Comparison of ENCODE assay signal across 18 mouse cellular contexts in the genomic region with DNA sequence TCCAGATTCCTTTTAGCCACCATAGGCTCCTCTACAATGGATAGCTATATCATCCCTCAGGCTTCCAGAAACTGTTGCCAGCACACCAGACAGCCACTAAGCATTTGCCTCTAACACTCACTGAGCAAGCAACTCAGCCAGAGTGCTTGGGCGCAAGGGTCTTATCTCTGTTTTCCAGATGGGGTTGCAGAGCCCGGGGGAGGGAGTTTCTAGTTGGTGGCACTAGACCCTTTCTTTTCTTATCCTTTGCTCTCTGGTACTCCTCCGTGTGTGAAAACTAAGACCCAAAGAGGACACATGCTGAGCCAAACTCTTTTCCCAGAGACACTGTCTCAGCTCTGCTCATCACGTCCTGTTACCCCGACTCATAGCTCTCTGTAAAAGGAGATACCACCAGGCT. TPM values are rescaled to one million over a fixed set of nuclear protein-coding genes. Genes with fewer than 3 reads are reported as not detected.
DNase-seq lines count a peak whose midpoint lies in the region; ATAC-seq and TF ChIP-seq lines count a peak whose summit lies in the region.
"Had no signal": no experiment of that assay in that cellular context is flagged by ENCODE, and none has a peak within 500 bp of the region (broad histone marks: within the 10 kb centered on the region; RNA-seq: fewer than 3 reads in every experiment).

No protein-coding gene starts in this region.

- H3K9ac ChIP-seq in lung, embryonic 14.5 days, result no peak overlapping the region
- H3K9ac ChIP-seq in liver, embryonic 11.5 days (ENCODE audit: low read depth, low read length), result peak overlapping the region; percentile 61
- H3K9ac ChIP-seq: embryonic facial prominence, embryonic 12.5 days; forebrain, embryonic 13.5 days; hindbrain, embryonic 13.5 days; midbrain, embryonic 15.5 days had no signal

- 60% methylated on average over 5 of the region's 5 CpGs for WGBS in lung, embryonic 14.5 days
- 31% methylated on average over 5 of the region's 5 CpGs for WGBS in liver, embryonic 11.5 days

- H3K4me3 ChIP-seq in lung, embryonic 14.5 days (ENCODE audit: low read depth, low read length), result no peak overlapping the region
- H3K4me3 ChIP-seq in liver, embryonic 11.5 days (ENCODE audit: low read depth, low read length), result 0 out of 2 replicates have a peak overlapping the region, but pooled peaks have one; percentile 5
- H3K4me3 ChIP-seq: embryonic facial prominence, embryonic 12.5 days; forebrain, embryonic 13.5 days; hindbrain, embryonic 13.5 days; layer of hippocampus, adult 2 months; midbrain, embryonic 15.5 days had no signal

- H3K27ac ChIP-seq in lung, embryonic 14.5 days (ENCODE audit: low read depth), result no peak overlapping the region
- peak overlapping the region; percentile 99 for H3K27ac ChIP-seq in liver, embryonic 11.5 days (ENCODE audit: low read depth, low read length)
- H3K27ac ChIP-seq: embryonic facial prominence, embryonic 12.5 days; forebrain, embryonic 13.5 days; hindbrain, embryonic 13.5 days; layer of hippocampus, adult 2 months; midbrain, embryonic 15.5 days had no signal

- H3K27me3 ChIP-seq in lung, embryonic 14.5 days (ENCODE audit: insufficient read depth, low read length), result no peaks in the 10 kb centered on the region
- H3K27me3 ChIP-seq in liver, embryonic 11.5 days (replicated peaks; ENCODE audit: control insufficient read depth, insufficient read depth, low read length), result no peaks in the 10 kb centered on the region
- H3K27me3 ChIP-seq: embryonic facial prominence, embryonic 12.5 days; forebrain, embryonic 13.5 days; midbrain, embryonic 15.5 days; Patski had no signal

- TF ChIP-seq CTCF in lung, embryonic 14.5 days (IDR thresholded peaks at IDR 0.05; ENCODE audit: low read depth), result no peak

- H3K36me3 ChIP-seq in lung, embryonic 14.5 days (ENCODE audit: insufficient read depth), result no peaks in the 10 kb centered on the region
- no peaks in the 10 kb centered on the region for H3K36me3 ChIP-seq in liver, embryonic 11.5 days (ENCODE audit: control insufficient read depth, insufficient read depth, low read length)
- H3K36me3 ChIP-seq: embryonic facial prominence, embryonic 12.5 days; hindbrain, embryonic 13.5 days; midbrain, embryonic 15.5 days had no signal

- no peak for DNase-seq in lung, embryonic 14.5 days
- DNase-seq in lung, postnatal 10 days, result no peak
- peak; percentile 41 for DNase-seq in c-Kit-positive CD71-negative TER-119-negative erythroid progenitor cells, embryonic 14.5 days (ENCODE audit: low read depth)
- peak; percentile 70 for DNase-seq in liver, embryonic 11.5 days (ENCODE audit: low spot score)
- DNase-seq in spleen, postnatal 10 days (ENCODE audit: low spot score in 2 of 2), result peak; percentile 61 to 75
- DNase-seq in adipocyte (ENCODE audit: low spot score), result no peak
- no peak for DNase-seq in left cerebral cortex, adult 11 months (ENCODE audit: low spot score)
- no peak for DNase-seq in retina, postnatal 1 day
- DNase-seq: cerebellum, postnatal 36 days; kidney, adult 9 months; lung, postnatal 36 days had no signal

- H3K4me2 ChIP-seq in lung, embryonic 14.5 days, result no peak overlapping the region
- peak overlapping the region; percentile 64 for H3K4me2 ChIP-seq in liver, embryonic 11.5 days
- H3K4me2 ChIP-seq: embryonic facial prominence, embryonic 12.5 days; forebrain, embryonic 13.5 days; hindbrain, embryonic 13.5 days; midbrain, embryonic 15.5 days had no signal

- H3K9me3 ChIP-seq in lung, embryonic 14.5 days (ENCODE audit: low read depth, low read length), result no peaks in the 10 kb centered on the region
- no peaks in the 10 kb centered on the region for H3K9me3 ChIP-seq in liver, embryonic 11.5 days (ENCODE audit: control insufficient read depth, low read length)
- H3K9me3 ChIP-seq: embryonic facial prominence, embryonic 12.5 days; forebrain, embryonic 13.5 days; hindbrain, embryonic 13.5 days; midbrain, embryonic 15.5 days had no signal

- H3K4me1 ChIP-seq in lung, embryonic 14.5 days (ENCODE audit: insufficient read depth), result no peaks in the 10 kb centered on the region
- H3K4me1 ChIP-seq in liver, embryonic 11.5 days (replicated peaks; ENCODE audit: control insufficient read depth, insufficient read depth, low read length), result peaks cover 40% of the 10 kb centered on the region
- H3K4me1 ChIP-seq: embryonic facial prominence, embryonic 12.5 days; forebrain, embryonic 13.5 days; hindbrain, embryonic 13.5 days; midbrain, embryonic 15.5 days had no signal

- ATAC-seq in lung, embryonic 14.5 days (ENCODE audit: insufficient read depth), result peak; percentile 36; the same call in 1 of the 2 replicates
- ATAC-seq in liver, embryonic 11.5 days (replicated peaks; ENCODE audit: low FRiP score), result peak; percentile 87
- ATAC-seq: forebrain, embryonic 13.5 days; midbrain, embryonic 15.5 days; Patski had no signal

RNA-seq across cellular contexts. Expression of a gene that starts 16.5 kb away (rescaled TPM):
- polyA plus RNA-seq in lung, embryonic 14.5 days (2014; fragmentation: Nextera tagmentation; extraction: Ambion mirVana), result not detected in 2 replicates
- not detected in 2 replicates for polyA plus RNA-seq in liver, embryonic 11.5 days (2014; fragmentation: Nextera tagmentation; extraction: Ambion mirVana)
- polyA plus RNA-seq: embryonic facial prominence, embryonic 12.5 days; forebrain, embryonic 13.5 days; hindbrain, embryonic 13.5 days; midbrain, embryonic 15.5 days; neural tube, embryonic 11.5 days had no signal

RNA-seq across cellular contexts. Expression of a gene that starts 27.2 kb away (rescaled TPM):
- polyA plus RNA-seq in lung, embryonic 14.5 days (2014; fragmentation: Nextera tagmentation; extraction: Ambion mirVana), result 30.3 and 33.1 TPM in 2 replicates
- polyA plus RNA-seq in liver, embryonic 11.5 days (2014; fragmentation: Nextera tagmentation; extraction: Ambion mirVana), result 23.2 TPM in 2 replicates

RNA-seq across cellular contexts. Expression of a gene that starts 27.4 kb away (rescaled TPM):
- 0.65 and 1.3 TPM in 2 replicates for polyA plus RNA-seq in lung, embryonic 14.5 days (2014; fragmentation: Nextera tagmentation; extraction: Ambion mirVana)
- polyA plus RNA-seq in liver, embryonic 11.5 days (2014; fragmentation: Nextera tagmentation; extraction: Ambion mirVana), result 7.8 and 10.4 TPM in 2 replicates

RNA-seq across cellular contexts. Expression of a gene that starts 55.9 kb away (rescaled TPM):
- 19.2 and 19.4 TPM in 2 replicates for polyA plus RNA-seq in lung, embryonic 14.5 days (2014; fragmentation: Nextera tagmentation; extraction: Ambion mirVana)
- polyA plus RNA-seq in liver, embryonic 11.5 days (2014; fragmentation: Nextera tagmentation; extraction: Ambion mirVana), result 16.1 and 16.2 TPM in 2 replicates

RNA-seq across cellular contexts. Expression of a gene that starts 56.2 kb away (rescaled TPM):
- polyA plus RNA-seq in lung, embryonic 14.5 days (2014; fragmentation: Nextera tagmentation; extraction: Ambion mirVana), result 373 and 396 TPM in 2 replicates
- polyA plus RNA-seq in liver, embryonic 11.5 days (2014; fragmentation: Nextera tagmentation; extraction: Ambion mirVana), result 311 and 347 TPM in 2 replicates

Comparison
In these comparisons a context has a peak if more than half of its experiments do, and no peak if none do; other contexts are left out.
1. DNase-seq: peak in c-Kit-positive CD71-negative TER-119-negative erythroid progenitor cells, embryonic 14.5 days (single experiment), liver, embryonic 11.5 days (single experiment) and spleen, postnatal 10 days (2 of 2); none in lung, embryonic 14.5 days (single experiment), lung, postnatal 10 days (single experiment), adipocyte (single experiment), left cerebral cortex, adult 11 months (single experiment) and retina, postnatal 1 day (single experiment).